Mouse (Mus musculus): ENCODE measurements around the gene Axl. TPM values are rescaled to one million over a fixed set of nuclear protein-coding genes. Genes with fewer than 3 reads are reported as not detected.
"Not testable (repeated sequence)": the region's sequence is repeated elsewhere in the genome, so short reads cannot be mapped to it uniquely, and the experiment has no call there.

Axl gene
- polyA plus RNA-seq, 1 experiment from 2014 or later: 36.6 TPM

GRCm38 (mm10) chr7:25736920-25737319 lies 51.6 kb downstream of the Axl start:
- Histone ChIP-seq H3K4me3 (no peak overlapping the region), H3K27ac (no peak overlapping the region), H3K36me3 (peaks cover 94% of the 10 kb centered on the region), H3K9ac (no peak overlapping the region), H3K4me2 (replicated peaks) (no peak overlapping the region), H3K27me3 (no peaks in the 10 kb centered on the region), H3K9me3 (replicated peaks) (no peaks in the 10 kb centered on the region), H3K4me1 (no peaks in the 10 kb centered on the region)
- 95% methylated on average over 2 of the region's 2 CpGs for WGBS
- no peak for ATAC-seq (ENCODE audit: low FRiP score)

- ATAC-seq (ENCODE audit: low FRiP score): no peak
- Histone ChIP-seq H3K9me3 (replicated peaks) (no peaks in the 10 kb centered on the region), H3K36me3 (peaks cover 92% of the 10 kb centered on the region), H3K9ac (no peak overlapping the region), H3K4me2 (replicated peaks) (no peak overlapping the region), H3K27ac (no peak overlapping the region), H3K27me3 (no peaks in the 10 kb centered on the region), H3K4me3 (no peak overlapping the region), H3K4me1 (no peaks in the 10 kb centered on the region)
- WGBS: 87% methylated on average over 4 of the region's 4 CpGs
Observed at GRCm38 (mm10) chr7:25734991-25735390, 53.5 kb downstream of the Axl start.

- peaks cover 92% of the 10 kb centered on the region for H3K36me3 ChIP-seq
- no peak overlapping the region for H3K9ac ChIP-seq
- no peaks in the 10 kb centered on the region for H3K27me3 ChIP-seq
- WGBS: 91% methylated on average over 8 of the region's 8 CpGs
- H3K4me3 ChIP-seq: no peak overlapping the region
- ATAC-seq (ENCODE audit: low FRiP score): no peak
- no peak overlapping the region for H3K4me2 ChIP-seq (replicated peaks)
- H3K27ac ChIP-seq: no peak overlapping the region
- H3K9me3 ChIP-seq (replicated peaks): no peaks in the 10 kb centered on the region
- H3K4me1 ChIP-seq: no peaks in the 10 kb centered on the region
Observed at GRCm38 (mm10) chr7:25731294-25732055, 57.0 kb downstream of the Axl start.

- H3K9me3 ChIP-seq (replicated peaks): no peaks in the 10 kb centered on the region
- 97% methylated on average over 2 of the region's 2 CpGs for WGBS
- no peak overlapping the region for H3K27ac ChIP-seq
- no peak overlapping the region for H3K9ac ChIP-seq
- H3K27me3 ChIP-seq: no peaks in the 10 kb centered on the region
- no peak overlapping the region for H3K4me2 ChIP-seq (replicated peaks)
- ATAC-seq (ENCODE audit: low FRiP score): no peak
- no peaks in the 10 kb centered on the region for H3K4me1 ChIP-seq
- peaks cover 94% of the 10 kb centered on the region for H3K36me3 ChIP-seq
- H3K4me3 ChIP-seq: no peak overlapping the region
Observed at GRCm38 (mm10) chr7:25729862-25730261, 58.6 kb downstream of the Axl start.

- Histone ChIP-seq H3K9me3 (replicated peaks) (no peaks in the 10 kb centered on the region), H3K27ac (no peak overlapping the region), H3K4me1 (no peaks in the 10 kb centered on the region), H3K4me2 (replicated peaks) (no peak overlapping the region), H3K27me3 (no peaks in the 10 kb centered on the region), H3K4me3 (no peak overlapping the region), H3K9ac (no peak overlapping the region), H3K36me3 (peaks cover 94% of the 10 kb centered on the region)
- no peak for ATAC-seq (ENCODE audit: low FRiP score)
- WGBS: 44% methylated on average over 2 of the region's 2 CpGs
Observed at GRCm38 (mm10) chr7:25729396-25729795, 59.1 kb downstream of the Axl start.

- 94% methylated on average over 5 of the region's 5 CpGs for WGBS
- H3K36me3 ChIP-seq: peaks cover 96% of the 10 kb centered on the region
- no peak overlapping the region for H3K4me2 ChIP-seq (replicated peaks)
- H3K9me3 ChIP-seq (replicated peaks): no peaks in the 10 kb centered on the region
- H3K9ac ChIP-seq: no peak overlapping the region
- H3K4me3 ChIP-seq: no peak overlapping the region
- no peaks in the 10 kb centered on the region for H3K27me3 ChIP-seq
- no peaks in the 10 kb centered on the region for H3K4me1 ChIP-seq
- H3K27ac ChIP-seq: no peak overlapping the region
- ATAC-seq (ENCODE audit: low FRiP score): no peak
Observed at GRCm38 (mm10) chr7:25727800-25728199, 60.7 kb downstream of the Axl start.

- ATAC-seq (ENCODE audit: low FRiP score): no peak
- Histone ChIP-seq H3K9me3 (replicated peaks) (no peaks in the 10 kb centered on the region), H3K4me2 (replicated peaks) (no peak overlapping the region), H3K4me3 (no peak overlapping the region), H3K9ac (no peak overlapping the region), H3K36me3 (peaks cover 94% of the 10 kb centered on the region), H3K27ac (no peak overlapping the region), H3K27me3 (no peaks in the 10 kb centered on the region), H3K4me1 (no peaks in the 10 kb centered on the region)
- WGBS: 87% methylated on average over 19 of the region's 19 CpGs
Observed at GRCm38 (mm10) chr7:25725886-25726285, 62.6 kb downstream of the Axl start.

- not testable (repeated sequence) for H3K27me3 ChIP-seq; H3K4me2 ChIP-seq (replicated peaks)
- H3K36me3 ChIP-seq: peaks cover 64% of the 10 kb centered on the region
Observed at GRCm38 (mm10) chr7:25721776-25722175, 66.7 kb downstream of the Axl start.

GRCm38 (mm10) chr7:25720760-25721159 lies 67.7 kb downstream of the Axl start:
- no peaks in the 10 kb centered on the region for H3K27me3 ChIP-seq
- ATAC-seq (ENCODE audit: low FRiP score): no peak
- H3K36me3 ChIP-seq: peaks cover 59% of the 10 kb centered on the region
- no peak overlapping the region for H3K4me3 ChIP-seq
- H3K9ac ChIP-seq: no peak overlapping the region
- WGBS: 96% methylated on average over 5 of the region's 5 CpGs
- H3K27ac ChIP-seq: no peak overlapping the region
- H3K9me3 ChIP-seq (replicated peaks): no peaks in the 10 kb centered on the region
- H3K4me1 ChIP-seq: peaks cover 16% of the 10 kb centered on the region
- H3K4me2 ChIP-seq (replicated peaks): no peak overlapping the region

More at GRCm38 (mm10) chr7:25721776-25722175, 66.7 kb downstream of the Axl start:
- not testable (repeated sequence) for H3K4me3 ChIP-seq; ATAC-seq (ENCODE audit: low FRiP score); H3K9me3 ChIP-seq (replicated peaks); H3K9ac ChIP-seq; H3K27ac ChIP-seq
- peaks cover 16% of the 10 kb centered on the region for H3K4me1 ChIP-seq

GRCm38 (mm10) chr7:25719761-25720610 lies 68.5 kb downstream of the Axl start:
- Histone ChIP-seq H3K9ac (no peak overlapping the region), H3K9me3 (replicated peaks) (no peaks in the 10 kb centered on the region), H3K27ac (no peak overlapping the region), H3K4me2 (replicated peaks) (peak overlapping the region; percentile 84; the same call in 1 of the 2 replicates), H3K4me3 (no peak overlapping the region), H3K4me1 (peaks cover 16% of the 10 kb centered on the region), H3K27me3 (no peaks in the 10 kb centered on the region), H3K36me3 (peaks cover 59% of the 10 kb centered on the region)
- WGBS: 65% methylated on average over 10 of the region's 10 CpGs
- ATAC-seq (ENCODE audit: low FRiP score): peak; percentile 39; the same call in 1 of the 2 replicates

- Histone ChIP-seq H3K27ac (peak within 1 kb of the TSS; percentile 58), H3K4me2 (replicated peaks) (peak within 1 kb of the TSS; percentile 84), H3K9ac (peak within 1 kb of the TSS; percentile 58), H3K36me3 (peaks cover 59% of the 10 kb centered on the region), H3K27me3 (no peaks in the 10 kb centered on the region), H3K9me3 (replicated peaks) (no peaks in the 10 kb centered on the region), H3K4me1 (peaks cover 16% of the 10 kb centered on the region), H3K4me3 (peak within 1 kb of the TSS; percentile 55)
- 5% methylated on average over 32 of the region's 32 CpGs for WGBS
- peak; percentile 80 for ATAC-seq (ENCODE audit: low FRiP score)
Observed at GRCm38 (mm10) chr7:25718788-25719417, 69.6 kb downstream of the Axl start, which contains the start of gene Ccdc97. Gene Ccdc97, minus strand, starts transcription at chr7:25719088.

- H3K27ac ChIP-seq: no peak overlapping the region
- no peak overlapping the region for H3K4me3 ChIP-seq
- peaks cover 19% of the 10 kb centered on the region for H3K4me1 ChIP-seq
- H3K36me3 ChIP-seq: peaks cover 59% of the 10 kb centered on the region
- no peaks in the 10 kb centered on the region for H3K27me3 ChIP-seq
- WGBS: 90% methylated on average over 3 of the region's 3 CpGs
- no peaks in the 10 kb centered on the region for H3K9me3 ChIP-seq (replicated peaks)
- no peak for ATAC-seq (ENCODE audit: low FRiP score)
- no peak overlapping the region for H3K9ac ChIP-seq
- peak overlapping the region; percentile 84; the same call in 1 of the 2 replicates for H3K4me2 ChIP-seq (replicated peaks)
Observed at GRCm38 (mm10) chr7:25717478-25717877, 71.0 kb downstream of the Axl start.
